Comparison of ENCODE assay signal across 7 mouse cellular contexts in genomic region chr2:103894981-103895676, GRCm38 (mm10).
DNase-seq lines count a peak whose midpoint lies in the region; ATAC-seq and TF ChIP-seq lines count a peak whose summit lies in the region.

No protein-coding gene starts in this region.

- TF ChIP-seq POLR2A in lung, adult 2 months (IDR thresholded peaks at IDR 0.05; ENCODE audit: borderline replicate concordance, extremely low read depth, low read depth, low read length): no peak

- no peak for TF ChIP-seq CTCF in lung, embryonic 14.5 days (IDR thresholded peaks at IDR 0.05; ENCODE audit: low read depth)
- TF ChIP-seq CTCF in lung, adult 2 months (IDR thresholded peaks at IDR 0.05; ENCODE audit: insufficient read depth, low read length): no peak

- H3K9ac ChIP-seq in lung, embryonic 14.5 days: no peak overlapping the region; the same call in 1 of the 2 replicates
- H3K9ac ChIP-seq in liver, embryonic 12.5 days: peak overlapping the region; percentile 77
- H3K9ac ChIP-seq in stomach, embryonic 15.5 days: no peak overlapping the region

- no peak overlapping the region for H3K4me3 ChIP-seq in lung, embryonic 14.5 days (ENCODE audit: low read depth, low read length)
- no peak overlapping the region for H3K4me3 ChIP-seq in lung, adult 2 months (replicated peaks; ENCODE audit: extremely low read depth, low read depth, low read length)
- peak overlapping the region; percentile 44 for H3K4me3 ChIP-seq in liver, embryonic 12.5 days
- H3K4me3 ChIP-seq in stomach, embryonic 15.5 days (replicated peaks): no peak overlapping the region

- ATAC-seq in lung, embryonic 14.5 days (ENCODE audit: insufficient read depth): no peak
- peak; percentile 14; the same call in 1 of the 2 replicates for ATAC-seq in erythroblast, adult 5-6 weeks (replicated peaks; ENCODE audit: low FRiP score, poor library complexity, severe bottlenecking)
- ATAC-seq in liver, embryonic 12.5 days: no peak; the same call in 1 of the 2 replicates
- no peak for ATAC-seq in stomach, embryonic 15.5 days (ENCODE audit: insufficient read depth, low FRiP score, low read depth)

- 60% methylated on average over 12 of the region's 12 CpGs for WGBS in lung, embryonic 14.5 days
- 66% methylated on average over 12 of the region's 12 CpGs for WGBS in lung, adult 2 months
- WGBS in liver, embryonic 12.5 days (ENCODE audit: insufficient replicate concordance): 25% methylated on average over 12 of the region's 12 CpGs
- WGBS in stomach, embryonic 15.5 days: 62% methylated on average over 12 of the region's 12 CpGs

- H3K9me3 ChIP-seq in lung, embryonic 14.5 days (ENCODE audit: low read depth, low read length): no peaks in the 10 kb centered on the region
- no peaks in the 10 kb centered on the region for H3K9me3 ChIP-seq in liver, embryonic 12.5 days (replicated peaks)
- no peaks in the 10 kb centered on the region for H3K9me3 ChIP-seq in stomach, embryonic 15.5 days

- peak overlapping the region; percentile 30; the same call in 1 of the 2 replicates for H3K27ac ChIP-seq in lung, embryonic 14.5 days (ENCODE audit: low read depth)
- H3K27ac ChIP-seq in liver, embryonic 12.5 days: peak overlapping the region; percentile 100
- H3K27ac ChIP-seq in stomach, embryonic 15.5 days: 0 out of 2 replicates have a peak overlapping the region, but pooled peaks have one; percentile 12

- no peak for DNase-seq in lung, embryonic 14.5 days
- no peak for DNase-seq in lung, adult 2 months
- no peak for DNase-seq in cerebellum, postnatal 14 days
- DNase-seq in frontal cortex, postnatal 36 days (ENCODE audit: low spot score in 2 of 2): no peak

- no peak overlapping the region for H3K4me2 ChIP-seq in lung, embryonic 14.5 days
- peak overlapping the region; percentile 77 for H3K4me2 ChIP-seq in liver, embryonic 12.5 days
- no peak overlapping the region for H3K4me2 ChIP-seq in stomach, embryonic 15.5 days

- no peaks in the 10 kb centered on the region for H3K4me1 ChIP-seq in lung, embryonic 14.5 days (ENCODE audit: insufficient read depth)
- peaks cover 8% of the 10 kb centered on the region for H3K4me1 ChIP-seq in lung, adult 2 months (ENCODE audit: control insufficient read depth, insufficient read depth, low read length)
- H3K4me1 ChIP-seq in liver, embryonic 12.5 days: peaks cover 98% of the 10 kb centered on the region
- peaks cover 11% of the 10 kb centered on the region; the same call in 1 of the 2 replicates for H3K4me1 ChIP-seq in stomach, embryonic 15.5 days

- no peaks in the 10 kb centered on the region for H3K36me3 ChIP-seq in lung, embryonic 14.5 days (ENCODE audit: insufficient read depth)
- H3K36me3 ChIP-seq in liver, embryonic 12.5 days: no peaks in the 10 kb centered on the region
- no peaks in the 10 kb centered on the region for H3K36me3 ChIP-seq in stomach, embryonic 15.5 days

- no peaks in the 10 kb centered on the region for H3K27me3 ChIP-seq in lung, embryonic 14.5 days (ENCODE audit: insufficient read depth, low read length)
- H3K27me3 ChIP-seq in liver, embryonic 12.5 days (replicated peaks): no peaks in the 10 kb centered on the region
- H3K27me3 ChIP-seq in stomach, embryonic 15.5 days (replicated peaks): no peaks in the 10 kb centered on the region

Comparison
In these comparisons a context has a peak if more than half of its experiments do, and no peak if none do; other contexts are left out.
1. H3K27ac ChIP-seq: peak in every context shown above with its lines; median percentile 100 in liver, embryonic 12.5 days; 30 in lung, embryonic 14.5 days; 12 in stomach, embryonic 15.5 days.